Mouse (Mus musculus) CH12.LX (cell line): ENCODE results near the gene Cnksr1. TPM values are rescaled to one million over a fixed set of nuclear protein-coding genes. Genes with fewer than 3 reads are reported as not detected.

Source experiments
- DNase-seq: peaks from one replicate; pipeline ENCODE4 v3.0.0-alpha.2; 2013; ENCODE audit errors: extremely low read depth
- H3K27ac ChIP-seq: 2 replicates; pipeline ENCODE4 v1.5.1; 2012; ENCODE audit warnings: low read depth, mild to moderate bottlenecking, control low read depth, moderate library complexity; ENCODE audit not compliant: insufficient read depth
- H3K27me3 ChIP-seq: replicated peaks from 2 replicates; pipeline ENCODE3; 2012; ENCODE audit warnings: inconsistent platforms
- H3K36me3 ChIP-seq, 2 experiments: replicated peaks in 1 of 2; 2 replicates each; pipeline versions ENCODE3 to v1.6.1; 2012; ENCODE audit warnings: inconsistent platforms in 1 of 2, low read length in 1 of 2, mild to moderate bottlenecking in 1 of 2, mixed read lengths in 1 of 2, moderate library complexity in 1 of 2; ENCODE audit not compliant: control insufficient read depth in 1 of 2, insufficient read depth in 1 of 2
- H3K4me1 ChIP-seq, 2 experiments: 2 replicates each; pipeline ENCODE4 v1.6.1; 2012; ENCODE audit warnings: inconsistent platforms in 1 of 2, moderate library complexity in 1 of 2; ENCODE audit not compliant: insufficient read depth in 2 of 2, control insufficient read depth in 1 of 2
- H3K4me2 ChIP-seq: 2 replicates; pipeline ENCODE4 v1.6.1; 2012; ENCODE audit warnings: low read depth, mild to moderate bottlenecking, control low read depth; ENCODE audit not compliant: poor library complexity, insufficient read depth, severe bottlenecking
- H3K4me3 ChIP-seq, 3 experiments: fragments of 150-350 bp in 1 of 3; sonication (generic) in 1 of 3; replicated peaks in 1 of 3; 2 replicates each; pipeline versions ENCODE3 to v1.5.1; 2011 to 2012; ENCODE audit warnings: low read depth in 2 of 3, low read length in 2 of 3, mild to moderate bottlenecking in 2 of 3, moderate library complexity in 2 of 3, control low read depth in 1 of 3, improper control_type of control experiment in 1 of 3, inconsistent platforms in 1 of 3, mixed read lengths in 1 of 3; ENCODE audit not compliant: poor library complexity in 1 of 3
- H3K79me2 ChIP-seq: replicated peaks from 2 replicates; pipeline ENCODE4 v1.6.1; 2012; ENCODE audit warnings: mild to moderate bottlenecking, moderate library complexity; ENCODE audit not compliant: control insufficient read depth, poor library complexity, insufficient read depth, severe bottlenecking; ENCODE audit errors: extremely low read depth
- H3K9ac ChIP-seq: 2 replicates; pipeline ENCODE4 v1.6.1; 2012; ENCODE audit warnings: low read depth, mild to moderate bottlenecking, control low read depth, moderate library complexity; ENCODE audit not compliant: insufficient read depth
- H3K9me3 ChIP-seq: replicated peaks from 2 replicates; pipeline ENCODE3; 2012; ENCODE audit warnings: low read length, inconsistent platforms, mixed read lengths
- BHLHE40 ChIP-seq: IDR thresholded peaks from 2 replicates; pipeline ENCODE4 v1.6.1; 2011; ENCODE audit warnings: mild to moderate bottlenecking, low read depth, low read length, improper control_type of control experiment
- CHD2 ChIP-seq: IDR thresholded peaks from 2 replicates; pipeline ENCODE4 v1.6.1; 2011; ENCODE audit warnings: low read length, improper control_type of control experiment
- CTCF ChIP-seq, 2 experiments: IDR thresholded peaks in 1 of 2; conservative IDR thresholded peaks in 1 of 2; 2 replicates each; pipeline ENCODE4 v1.5.1; 2011 to 2012; ENCODE audit warnings: low read depth in 2 of 2, low read length in 2 of 2, improper control_type of control experiment in 1 of 2, inconsistent platforms in 1 of 2, mild to moderate bottlenecking in 1 of 2, moderate library complexity in 1 of 2
- E2F4 ChIP-seq: IDR thresholded peaks from 2 replicates; pipeline ENCODE4 v1.6.1; 2011; ENCODE audit warnings: low read depth, low read length, improper control_type of control experiment; ENCODE audit not compliant: insufficient replicate concordance
- ELF1 ChIP-seq: IDR thresholded peaks from 2 replicates; pipeline ENCODE4 v1.6.1; 2014; ENCODE audit warnings: low read depth, mild to moderate bottlenecking, inconsistent platforms, low read length, improper control_type of control experiment
- HCFC1 ChIP-seq: IDR thresholded peaks from 2 replicates; pipeline ENCODE4 v1.6.1; 2012; ENCODE audit warnings: low read depth, mild to moderate bottlenecking, inconsistent platforms, low read length, improper control_type of control experiment
- IRF4 ChIP-seq: IDR thresholded peaks from 2 replicates; pipeline ENCODE4 v1.6.1; 2014; ENCODE audit warnings: low read depth, mild to moderate bottlenecking, inconsistent platforms, low read length, improper control_type of control experiment
- JUND ChIP-seq: conservative IDR thresholded peaks from 2 replicates; pipeline ENCODE4 v1.6.1; 2011; ENCODE audit warnings: low read depth, low read length, improper control_type of control experiment
- MAX ChIP-seq: IDR thresholded peaks from 2 replicates; pipeline ENCODE4 v1.6.1; 2011; ENCODE audit warnings: low read length, improper control_type of control experiment
- MAZ ChIP-seq: IDR thresholded peaks from 2 replicates; pipeline ENCODE4 v1.6.1; 2012; ENCODE audit warnings: low read depth, mild to moderate bottlenecking, inconsistent platforms, low read length, improper control_type of control experiment, moderate library complexity
- MEF2A ChIP-seq: IDR thresholded peaks from 2 replicates; pipeline ENCODE4 v1.6.1; 2014; ENCODE audit warnings: low read depth, mild to moderate bottlenecking, inconsistent platforms, low read length, improper control_type of control experiment, borderline replicate concordance
- MXI1 ChIP-seq: IDR thresholded peaks from 2 replicates; pipeline ENCODE4 v1.6.1; 2011; ENCODE audit warnings: mild to moderate bottlenecking, low read depth, low read length, improper control_type of control experiment
- NELFE ChIP-seq: IDR thresholded peaks from 2 replicates; pipeline ENCODE4 v1.6.1; 2011; ENCODE audit warnings: low read depth, low read length, improper control_type of control experiment
- NRF1 ChIP-seq: IDR thresholded peaks from 2 replicates; pipeline ENCODE4 v1.6.1; 2014; ENCODE audit warnings: low read depth, mild to moderate bottlenecking, inconsistent platforms, low read length, improper control_type of control experiment, moderate library complexity
- PAX5 ChIP-seq: IDR thresholded peaks from 2 replicates; pipeline ENCODE4 v1.6.1; 2012; ENCODE audit warnings: low read length, inconsistent platforms, mixed read lengths
- POLR2A ChIP-seq: IDR thresholded peaks from 2 replicates; pipeline ENCODE4 v1.6.1; 2011; ENCODE audit warnings: low read depth, mild to moderate bottlenecking, improper control_type of control experiment, low read length
- POLR2AphosphoS2 ChIP-seq: IDR thresholded peaks from 2 replicates; pipeline ENCODE4 v1.6.1; 2011; ENCODE audit warnings: low read depth, low read length, improper control_type of control experiment
- RAD21 ChIP-seq: IDR thresholded peaks from 2 replicates; pipeline ENCODE4 v1.6.1; 2011; ENCODE audit warnings: low read depth, mild to moderate bottlenecking, low read length, improper control_type of control experiment, moderate library complexity
- SIN3A ChIP-seq: IDR thresholded peaks from 2 replicates; pipeline ENCODE4 v1.6.1; 2012; ENCODE audit warnings: low read length, improper control_type of control experiment, inconsistent platforms
- SMC3 ChIP-seq: IDR thresholded peaks from 2 replicates; pipeline ENCODE4 v1.6.1; 2011; ENCODE audit warnings: low read depth, low read length, improper control_type of control experiment
- TBP ChIP-seq: conservative IDR thresholded peaks from 2 replicates; pipeline ENCODE4 v1.6.1; 2011; ENCODE audit warnings: low read depth, low read length, improper control_type of control experiment
- TCF12 ChIP-seq: IDR thresholded peaks from 2 replicates; pipeline ENCODE4 v1.6.1; 2014; ENCODE audit warnings: low read depth, mild to moderate bottlenecking, inconsistent platforms, low read length, improper control_type of control experiment
- USF1 ChIP-seq: IDR thresholded peaks from 2 replicates; pipeline ENCODE4 v1.6.1; 2014; ENCODE audit warnings: low read depth, mild to moderate bottlenecking, inconsistent platforms, low read length, improper control_type of control experiment
- ZKSCAN1 ChIP-seq: IDR thresholded peaks from 2 replicates; pipeline ENCODE4 v1.6.1; 2012; ENCODE audit warnings: low read depth, inconsistent platforms, low read length, improper control_type of control experiment, borderline replicate concordance
- ZMIZ1 ChIP-seq: IDR thresholded peaks from 2 replicates; pipeline ENCODE4 v1.6.1; 2012; ENCODE audit warnings: low read depth, mild to moderate bottlenecking, inconsistent platforms, low read length, improper control_type of control experiment
- dilution Hi-C: fragments of 300-500 bp; cut with MboI; formaldehyde crosslinking; loops from 2 replicates; pipeline ENCODE4 v1.14.3; 2020; ENCODE audit warnings: low sequenced_read_pairs; ENCODE audit not compliant: extremely low pct_unique_long_range_greater_than_20kb, extremely low pct_ligation_motif_present
- in situ Hi-C: fragments of 300-500 bp; cut with MboI; formaldehyde crosslinking; loops from 3 replicates; pipeline ENCODE4 v1.14.3; 2019; ENCODE audit warnings: low sequenced_read_pairs, low pct_ligation_motif_present, low pct_unique_long_range_greater_than_20kb, mixed read lengths
- polyA plus RNA-seq: library from polyadenylated mRNA; unstranded; fragments of >175 nt; gene quantifications from 2 replicates; pipeline ENCODE4 v1.2.1, GENCODE M21; 2012; ENCODE audit warnings: low read depth; ENCODE audit not compliant: insufficient read length
- total RNA-seq, 2 experiments: library from RNA; depleted of rRNA; stranded (reverse); fragments of 300-350 nt in 1 of 2; fragments of >200 nt in 1 of 2; gene quantifications; 2 replicates each; pipeline ENCODE4 v1.2.3; 2012 to 2014

Gene Cnksr1
- total and polyA plus RNA-seq, 3 experiments, result 0.13 to 0.16 TPM; not detected in 1

- Histone ChIP-seq H3K4me3 (peak overlapping the region; percentile 33 to 44 (median 38)), H3K9ac (peak overlapping the region; percentile 80), H3K4me2 (peak overlapping the region; percentile 81), H3K36me3 (peaks cover 16 to 27% of the 10 kb centered on the region in 2 experiments), H3K9me3 (no peaks in the 10 kb centered on the region), H3K79me2 (no peaks in the 10 kb centered on the region), H3K27me3 (no peaks in the 10 kb centered on the region), H3K27ac (peak overlapping the region; percentile 52), H3K4me1 (peaks cover 3 to 11% of the 10 kb centered on the region in 2 experiments; a peak in 3 of 4 replicates)
- TF ChIP-seq RAD21 (no peak; the same call in 1 of the 2 replicates), NRF1 (no peak), TBP (peak; percentile 64; the same call in 1 of the 2 replicates), POLR2A (peak; percentile 81), ELF1 (peak; percentile 58), CHD2 (no peak), CTCF (conservative IDR thresholded peaks at IDR 0.05 in 1 of 2, IDR thresholded peaks at IDR 0.05 in 1 of 2; ENCODE audit: low read depth in 2 of 2, low read length in 2 of 2) (no peak; a peak in 1 of 4 replicates), E2F4 (no peak), ZKSCAN1 (no peak), IRF4 (no peak), MEF2A (0 out of 2 replicates have a peak, but pooled peaks have one; percentile 18), POLR2AphosphoS2 (0 out of 2 replicates have a peak, but pooled peaks have one; percentile 71), MAX (0 out of 2 replicates have a peak, but pooled peaks have one; percentile 2), PAX5 (no peak), SMC3 (no peak), SIN3A (peak; percentile 72), MXI1 (no peak), NELFE (peak; percentile 71), BHLHE40 (no peak), USF1 (no peak), MAZ (0 out of 2 replicates have a peak, but pooled peaks have one; percentile 43), TCF12 (no peak; the same call in 1 of the 2 replicates), JUND (no peak), HCFC1 (0 out of 2 replicates have a peak, but pooled peaks have one; percentile 58), ZMIZ1 (0 out of 2 replicates have a peak, but pooled peaks have one; percentile 28)
- dilution Hi-C loops, result no loop called here
- in situ Hi-C loops, result loop anchor here (25.0 kb wide), 1 partner anchor 214 kb away; the partner anchor contains the start of gene Paqr7
- DNase-seq, result peak; percentile 95
Measured at GRCm38 (mm10) chr4:134273417-134274345, 35.5 kb upstream of the Cnksr1 start.
